Comparison of ENCODE assay signal across 8 mouse cellular contexts in the genomic region with DNA sequence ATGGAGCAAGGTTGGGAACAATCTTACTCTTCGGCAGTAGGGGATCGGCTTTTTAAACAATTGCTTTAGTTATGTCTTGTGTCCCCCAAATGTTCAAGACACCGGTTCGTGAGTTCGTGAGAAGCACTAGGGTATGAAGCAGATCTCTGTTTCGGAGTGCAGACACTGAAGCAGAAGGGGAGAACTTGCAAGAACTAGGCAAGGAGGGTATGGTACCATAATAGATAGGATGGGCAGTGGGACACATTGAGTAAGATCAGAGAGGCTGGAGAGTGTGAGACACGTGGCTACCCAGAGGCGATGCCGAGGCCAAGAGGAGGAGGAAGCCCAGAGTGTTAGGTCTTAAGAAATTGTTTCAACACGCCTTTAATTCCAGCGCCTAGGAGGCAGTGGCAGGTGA. TPM values are rescaled to one million over a fixed set of nuclear protein-coding genes. Genes with fewer than 3 reads are reported as not detected.
A peak's percentile ranks its signal among the peaks of the same experiment; 100 is the strongest.
DNase-seq lines count a peak whose midpoint lies in the region; ATAC-seq and TF ChIP-seq lines count a peak whose summit lies in the region.

No protein-coding gene starts in this region.

- peaks cover 3% of the 10 kb centered on the region for H3K4me1 ChIP-seq in bone marrow, adult 2 months (ENCODE audit: control insufficient read depth, insufficient read depth, low read length)
- peaks cover 11% of the 10 kb centered on the region for H3K4me1 ChIP-seq in heart, embryonic 16.5 days (ENCODE audit: control insufficient read depth, insufficient read depth, low read length)
- H3K4me1 ChIP-seq in midbrain, embryonic 15.5 days: peaks cover 15% of the 10 kb centered on the region

- H3K36me3 ChIP-seq in heart, embryonic 16.5 days (ENCODE audit: control insufficient read depth, insufficient read depth): peaks cover 19% of the 10 kb centered on the region
- H3K36me3 ChIP-seq in midbrain, embryonic 15.5 days (replicated peaks): no peaks in the 10 kb centered on the region; the same call in 1 of the 2 replicates

- peak overlapping the region; percentile 70 for H3K27ac ChIP-seq in bone marrow, adult 2 months (ENCODE audit: control insufficient read depth, insufficient read depth, low read depth, low read length, poor library complexity)
- peak overlapping the region; percentile 98 for H3K27ac ChIP-seq in heart, embryonic 16.5 days (ENCODE audit: low read length)
- H3K27ac ChIP-seq in midbrain, embryonic 15.5 days: peak overlapping the region; percentile 92

- no peak for TF ChIP-seq POLR2A in bone marrow, adult 2 months (IDR thresholded peaks at IDR 0.05; ENCODE audit: borderline replicate concordance, control insufficient read depth, low read depth, low read length)

- ATAC-seq in heart, embryonic 16.5 days (replicated peaks; ENCODE audit: extremely low read depth, insufficient read depth, low FRiP score): no peak
- peak; percentile 65 for ATAC-seq in midbrain, embryonic 15.5 days (replicated peaks)

- H3K4me2 ChIP-seq in heart, embryonic 16.5 days (ENCODE audit: low read depth, low read length): peak overlapping the region; percentile 92
- H3K4me2 ChIP-seq in midbrain, embryonic 15.5 days: peak overlapping the region; percentile 80

- TF ChIP-seq CTCF in bone marrow, adult 2 months (IDR thresholded peaks at IDR 0.05; ENCODE audit: control insufficient read depth, insufficient read depth, low read length): no peak

- H3K4me3 ChIP-seq in bone marrow, adult 2 months (replicated peaks; ENCODE audit: control insufficient read depth, low read depth, low read length): peak overlapping the region; percentile 76
- H3K4me3 ChIP-seq in heart, embryonic 16.5 days (ENCODE audit: low read length): peak overlapping the region; percentile 85
- H3K4me3 ChIP-seq in midbrain, embryonic 15.5 days: peak overlapping the region; percentile 63

- H3K27me3 ChIP-seq in heart, embryonic 16.5 days (ENCODE audit: control insufficient read depth, insufficient read depth, low read length): no peaks in the 10 kb centered on the region
- H3K27me3 ChIP-seq in midbrain, embryonic 15.5 days (replicated peaks): no peaks in the 10 kb centered on the region

- H3K9me3 ChIP-seq in heart, embryonic 16.5 days (replicated peaks; ENCODE audit: control insufficient read depth, low read length): no peaks in the 10 kb centered on the region
- H3K9me3 ChIP-seq in midbrain, embryonic 15.5 days: no peaks in the 10 kb centered on the region

- DNase-seq in ovary, postnatal 36 days (ENCODE audit: low spot score): peak; percentile 24
- no peak for DNase-seq in ovary, adult 18-20 months (ENCODE audit: low spot score)
- peak; percentile 21 for DNase-seq in liver
- DNase-seq in retina, embryonic 14.5 days (ENCODE audit: low spot score): no peak
- DNase-seq in left cerebral cortex, postnatal 4 days: no peak

- intact Hi-C loops in left cerebral cortex, postnatal 4 days (cut with DNase I): no loop called here

- WGBS in bone marrow, adult 2 months: under 1% methylated on average over 11 of the region's 11 CpGs
- WGBS in heart, embryonic 16.5 days: 2% methylated on average over 11 of the region's 11 CpGs
- 3% methylated on average over 11 of the region's 11 CpGs for WGBS in midbrain, embryonic 15.5 days

- H3K9ac ChIP-seq in heart, embryonic 16.5 days (ENCODE audit: low read length): peak overlapping the region; percentile 94
- peak overlapping the region; percentile 68 for H3K9ac ChIP-seq in midbrain, embryonic 15.5 days

RNA-seq across cellular contexts. Expression of a gene that starts 0.6 kb away (rescaled TPM):
- 10.6 and 20.7 TPM in 2 replicates for polyA plus RNA-seq in bone marrow, adult 2 months (2011; ENCODE audit: insufficient read depth, insufficient read length, low replicate concordance, missing spikeins)
- polyA plus RNA-seq in heart, embryonic 16.5 days (2015; fragmentation: Nextera tagmentation; extraction: Ambion mirVana): 39.7 and 47.7 TPM in 2 replicates
- 43.8 and 46.3 TPM in 2 replicates for polyA plus RNA-seq in midbrain, embryonic 15.5 days (2015; fragmentation: Nextera tagmentation; extraction: Ambion mirVana)
- total RNA-seq in left cerebral cortex, postnatal 4 days (2021): 10 to 100 TPM; 24.4 to 24.7 TPM

RNA-seq across cellular contexts. Expression of a gene that starts 17.3 kb away (rescaled TPM):
- polyA plus RNA-seq in bone marrow, adult 2 months (2011; ENCODE audit: insufficient read depth, insufficient read length, low replicate concordance, missing spikeins): 7.1 and 21.9 TPM in 2 replicates
- 34.9 and 38.3 TPM in 2 replicates for polyA plus RNA-seq in heart, embryonic 16.5 days (2015; fragmentation: Nextera tagmentation; extraction: Ambion mirVana)
- polyA plus RNA-seq in midbrain, embryonic 15.5 days (2015; fragmentation: Nextera tagmentation; extraction: Ambion mirVana): 66.0 and 67.5 TPM in 2 replicates
- 10 to 100 TPM; 32.3 to 38.0 TPM for total RNA-seq in left cerebral cortex, postnatal 4 days (2021)

Comparison
In these comparisons a context has a peak if more than half of its experiments do, and no peak if none do; other contexts are left out.
1. DNase-seq: peak in ovary, postnatal 36 days (single experiment) and liver (single experiment); none in ovary, adult 18-20 months (single experiment), retina, embryonic 14.5 days (single experiment) and left cerebral cortex, postnatal 4 days (single experiment).
2. Peak in every context shown above with its lines, with median percentiles within 50 percentile points of each other: H3K27ac ChIP-seq and H3K4me3 ChIP-seq.